Mouse (Mus musculus): ENCODE data around the gene Stx4a.

DNA sequence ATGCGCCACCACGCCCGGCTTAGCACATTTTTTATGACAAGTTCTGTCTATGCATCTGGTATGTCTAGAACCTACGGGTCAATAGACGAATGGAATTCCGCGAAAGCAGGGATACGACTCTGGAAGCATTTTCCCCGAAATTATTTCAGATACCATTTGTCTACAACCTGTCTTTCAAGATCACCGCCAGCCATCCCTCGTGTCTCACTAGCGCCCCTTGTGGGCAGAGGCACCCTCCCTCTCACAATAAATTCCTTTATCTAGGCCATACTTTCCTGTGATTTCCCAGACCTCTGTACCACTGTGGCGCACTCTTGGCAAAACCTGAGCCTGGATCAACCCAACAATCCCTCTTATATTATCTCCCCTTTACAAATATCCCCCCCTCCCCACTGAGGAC, 72.3 kb downstream of the Stx4a start:
- 0 out of 2 replicates have a peak, but pooled peaks have one; percentile 3 for TF ChIP-seq ZC3H11A (IDR thresholded peaks at IDR 0.05; ENCODE audit: borderline replicate concordance, low read depth, low read length)
- no peak for TF ChIP-seq CHD2 (IDR thresholded peaks at IDR 0.05; ENCODE audit: low read depth, low read length)
- TF ChIP-seq MAFK (IDR thresholded peaks at IDR 0.05; ENCODE audit: insufficient read depth, low read depth, low read length), result no peak
- TF ChIP-seq ZNF384 (IDR thresholded peaks at IDR 0.05; ENCODE audit: low read depth, low read length), result no peak

Measured in ES-E14 (cell line).